17 mouse cellular contexts compared by ENCODE assay signal in the genomic region with DNA sequence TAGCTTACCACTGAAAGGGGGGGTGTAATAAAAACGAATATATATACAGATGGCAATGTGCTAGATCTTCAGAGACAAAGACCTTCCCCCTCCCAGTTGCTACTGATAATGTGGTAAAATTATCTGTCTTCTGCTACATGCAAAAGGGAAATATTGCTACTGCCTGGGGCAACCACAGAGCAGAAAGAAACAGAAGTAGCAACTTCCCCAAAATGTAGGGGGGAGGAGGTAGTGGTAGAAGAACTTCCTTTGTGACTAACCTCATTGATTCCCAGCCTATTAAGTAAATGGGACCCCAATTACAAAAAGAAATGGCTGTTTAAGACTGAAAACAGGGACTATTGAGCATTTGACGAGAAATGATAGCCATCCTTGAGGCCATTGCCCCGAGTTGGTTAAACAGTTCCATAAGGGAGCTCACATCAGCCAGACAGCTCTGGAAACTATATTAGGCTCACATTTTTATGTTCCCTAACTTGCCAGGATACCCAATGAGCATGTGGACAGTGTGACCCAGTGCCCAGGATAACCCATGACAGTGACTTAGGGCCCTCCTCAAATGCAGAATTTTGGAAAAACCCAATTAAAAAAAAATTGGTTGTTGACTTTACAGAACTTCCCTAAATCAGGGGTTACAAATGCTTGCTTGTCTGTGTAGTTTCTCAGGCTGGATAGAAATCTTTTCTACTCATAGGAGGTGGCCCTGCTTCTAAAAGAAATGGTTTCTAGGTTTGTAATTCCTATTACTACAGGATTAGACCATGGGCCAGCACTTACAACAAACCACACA. TPM values are rescaled to one million over a fixed set of nuclear protein-coding genes. Genes with fewer than 3 reads are reported as not detected.
A peak's percentile ranks its signal among the peaks of the same experiment; 100 is the strongest.
DNase-seq lines count a peak whose midpoint lies in the region; ATAC-seq lines count a peak whose summit lies in the region.
"Had no signal": no experiment of that assay in that cellular context is flagged by ENCODE, and none has a peak within 500 bp of the region (broad histone marks: within the 10 kb centered on the region; RNA-seq: fewer than 3 reads in every experiment).

No protein-coding gene starts in this region.

- no peak overlapping the region for H3K27ac ChIP-seq in neural tube, embryonic 15.5 days (replicated peaks)
- H3K27ac ChIP-seq: forebrain, embryonic 13.5 days; gastrocnemius, adult 2 months had no signal

- H3K4me1 ChIP-seq in neural tube, embryonic 15.5 days, result no peaks in the 10 kb centered on the region
- H3K4me1 ChIP-seq: forebrain, embryonic 13.5 days had no signal

- no peaks in the 10 kb centered on the region for H3K9me3 ChIP-seq in neural tube, embryonic 15.5 days (replicated peaks)
- H3K9me3 ChIP-seq: forebrain, embryonic 13.5 days had no signal

- H3K4me2 ChIP-seq in neural tube, embryonic 15.5 days, result no peak overlapping the region
- H3K4me2 ChIP-seq: forebrain, embryonic 13.5 days had no signal

- no peaks in the 10 kb centered on the region for H3K36me3 ChIP-seq in neural tube, embryonic 15.5 days

- DNase-seq in layer of hippocampus, adult 9-11 months, result peak; percentile 9
- no peak for DNase-seq in layer of hippocampus, adult 9-10 months (ENCODE audit: low spot score)
- peak; percentile 57 to 69 for DNase-seq in B cell, adult 2 months
- DNase-seq in c-Kit-positive CD71-negative TER-119-negative erythroid progenitor cells, embryonic 14.5 days (ENCODE audit: low read depth), result peak; percentile 45
- DNase-seq in monocyte, adult 2 months (ENCODE audit: low read depth in 1 of 2, low spot score in 2 of 2), result peak; percentile 48 to 51
- no peak for DNase-seq in T-cell, adult 2 months (ENCODE audit: low spot score)
- no peak for DNase-seq in left cerebral cortex, adult 8-10 months (ENCODE audit: low spot score in 2 of 2)
- DNase-seq: adrenal gland, adult 8-10 months; cerebellum, postnatal 36 days; gastrocnemius, adult 2 months had no signal

- 74% methylated on average over 3 of the region's 3 CpGs for WGBS in neural tube, embryonic 15.5 days

- no peak overlapping the region for H3K4me3 ChIP-seq in neural tube, embryonic 15.5 days (replicated peaks)
- H3K4me3 ChIP-seq: forebrain, embryonic 13.5 days; gastrocnemius, adult 2 months had no signal

- ATAC-seq in neural tube, embryonic 15.5 days (ENCODE audit: low FRiP score), result no peak
- ATAC-seq: CD4-positive, CD25-positive, alpha-beta regulatory T cell, adult 4 months; forebrain, embryonic 13.5 days; hindbrain, embryonic 16.5 days had no signal

- H3K9ac ChIP-seq in neural tube, embryonic 15.5 days (replicated peaks), result no peak overlapping the region
- H3K9ac ChIP-seq: forebrain, embryonic 13.5 days had no signal

- no peaks in the 10 kb centered on the region for H3K27me3 ChIP-seq in neural tube, embryonic 15.5 days (replicated peaks)
- H3K27me3 ChIP-seq: forebrain, embryonic 13.5 days had no signal

RNA-seq across cellular contexts. Expression of a gene that starts 46.7 kb away (rescaled TPM):
- total RNA-seq in left cerebral cortex, adult 8-10 months (2022), result 1 to 10 TPM in 2 of 4 experiments, under 1 TPM in 2; 0.73 to 1.4 (median 1.1) TPM
- polyA plus RNA-seq in neural tube, embryonic 15.5 days (2015; fragmentation: Nextera tagmentation; extraction: Ambion mirVana), result 0.09 TPM in 1 of 2 replicates, not detected in the other
- total RNA-seq: adrenal gland, adult 8-10 months; gastrocnemius, adult 2 months had no signal
- polyA plus RNA-seq: CD4-positive, CD25-positive, alpha-beta regulatory T cell, adult 4 months; forebrain, embryonic 13.5 days; heart, embryonic 14.5 days; hindbrain, embryonic 16.5 days; kidney, embryonic 14.5 days; limb, embryonic 11.5 days had no signal

Comparison
In these comparisons a context has a peak if more than half of its experiments do, and no peak if none do; other contexts are left out.
1. DNase-seq: peak in layer of hippocampus, adult 9-11 months (single experiment), B cell, adult 2 months (2 of 2), c-Kit-positive CD71-negative TER-119-negative erythroid progenitor cells, embryonic 14.5 days (single experiment) and monocyte, adult 2 months (2 of 2); none in layer of hippocampus, adult 9-10 months (single experiment), T-cell, adult 2 months (single experiment) and left cerebral cortex, adult 8-10 months (0 of 2).